21 mouse cellular contexts compared by ENCODE assay signal in genomic region chr8:45845906-45846305, GRCm38 (mm10). TPM values are rescaled to one million over a fixed set of nuclear protein-coding genes. Genes with fewer than 3 reads are reported as not detected.
DNase-seq lines count a peak whose midpoint lies in the region; ATAC-seq and TF ChIP-seq lines count a peak whose summit lies in the region.
"Had no signal": no experiment of that assay in that cellular context is flagged by ENCODE, and none has a peak within 500 bp of the region (broad histone marks: within the 10 kb centered on the region; RNA-seq: fewer than 3 reads in every experiment).

No protein-coding gene starts in this region.

- H3K4me2 ChIP-seq in heart, embryonic 14.5 days (ENCODE audit: low read length), result no peak overlapping the region
- no peak overlapping the region for H3K4me2 ChIP-seq in midbrain, embryonic 15.5 days
- no peak overlapping the region for H3K4me2 ChIP-seq in midbrain, postnatal 0 days (ENCODE audit: low read depth, low read length, poor library complexity, severe bottlenecking)
- H3K4me2 ChIP-seq: forebrain, embryonic 13.5 days; intestine, embryonic 15.5 days; limb, embryonic 13.5 days; liver, embryonic 13.5 days; lung, embryonic 14.5 days had no signal

- no peaks in the 10 kb centered on the region for H3K36me3 ChIP-seq in heart, embryonic 14.5 days (ENCODE audit: control insufficient read depth, insufficient read depth, low read length)
- H3K36me3 ChIP-seq in midbrain, embryonic 15.5 days (replicated peaks), result no peaks in the 10 kb centered on the region
- no peaks in the 10 kb centered on the region for H3K36me3 ChIP-seq in midbrain, postnatal 0 days (ENCODE audit: insufficient read depth, low read length)
- H3K36me3 ChIP-seq: G1E; intestine, embryonic 15.5 days; kidney, embryonic 15.5 days; limb, embryonic 13.5 days; liver, embryonic 13.5 days had no signal

- ATAC-seq in cerebellum, adult (ENCODE audit: insufficient number of reproducible peaks, low FRiP score, low TSS enrichment), result no peak
- ATAC-seq in heart, embryonic 14.5 days (ENCODE audit: insufficient number of reproducible peaks, insufficient read depth, low FRiP score, low read depth), result no peak
- ATAC-seq in midbrain, embryonic 15.5 days (replicated peaks), result 0 out of 2 replicates have a peak, but pooled peaks have one; percentile 22
- ATAC-seq in midbrain, postnatal 0 days (ENCODE audit: low FRiP score), result no peak
- ATAC-seq: forebrain, embryonic 13.5 days; intestine, embryonic 15.5 days had no signal

- no peaks in the 10 kb centered on the region for H3K9me3 ChIP-seq in heart, embryonic 14.5 days (ENCODE audit: control insufficient read depth, low read length)
- no peaks in the 10 kb centered on the region for H3K9me3 ChIP-seq in midbrain, embryonic 15.5 days
- no peaks in the 10 kb centered on the region for H3K9me3 ChIP-seq in midbrain, postnatal 0 days (ENCODE audit: low read length)
- H3K9me3 ChIP-seq: forebrain, embryonic 13.5 days; G1E; intestine, embryonic 15.5 days; kidney, embryonic 15.5 days; limb, embryonic 13.5 days; liver, embryonic 13.5 days had no signal

- no peak for TF ChIP-seq CTCF in midbrain, postnatal 0 days (IDR thresholded peaks at IDR 0.05)

- peaks cover 18 to 24% of the 10 kb centered on the region in 2 experiments for H3K4me1 ChIP-seq in heart, embryonic 14.5 days (ENCODE audit: control insufficient read depth in 2 of 2, insufficient read depth in 2 of 2, low read length in 2 of 2)
- peaks cover 6% of the 10 kb centered on the region; the same call in 1 of the 2 replicates for H3K4me1 ChIP-seq in midbrain, embryonic 15.5 days
- H3K4me1 ChIP-seq in midbrain, postnatal 0 days (ENCODE audit: insufficient read depth, low read length), result no peaks in the 10 kb centered on the region
- H3K4me1 ChIP-seq: intestine, embryonic 15.5 days; liver, embryonic 13.5 days had no signal

- H3K27ac ChIP-seq in heart, embryonic 14.5 days (replicated peaks in 1 of 2; ENCODE audit: control insufficient read depth in 1 of 2, insufficient read depth in 1 of 2, low read depth in 2 of 2, low read length in 2 of 2), result peak overlapping the region; percentile 86 to 95
- no peak overlapping the region for H3K27ac ChIP-seq in midbrain, embryonic 15.5 days
- no peak overlapping the region for H3K27ac ChIP-seq in midbrain, postnatal 0 days (ENCODE audit: low read depth, low read length)
- H3K27ac ChIP-seq: forebrain, embryonic 13.5 days; intestine, embryonic 15.5 days; limb, embryonic 13.5 days; liver, embryonic 13.5 days had no signal

- H3K4me3 ChIP-seq in heart, embryonic 14.5 days (ENCODE audit: control insufficient read depth in 1 of 2, insufficient read depth in 1 of 2, low read depth in 1 of 2, low read length in 2 of 2), result no peak overlapping the region
- H3K4me3 ChIP-seq in midbrain, embryonic 15.5 days, result no peak overlapping the region
- no peak overlapping the region for H3K4me3 ChIP-seq in midbrain, postnatal 0 days (ENCODE audit: low read depth, low read length)
- H3K4me3 ChIP-seq: forebrain, embryonic 13.5 days; intestine, embryonic 15.5 days; kidney, embryonic 15.5 days; limb, embryonic 13.5 days; liver, embryonic 13.5 days had no signal

- 62% methylated on average over 4 of the region's 4 CpGs for WGBS in heart, embryonic 14.5 days
- WGBS in midbrain, embryonic 15.5 days, result 64% methylated on average over 4 of the region's 4 CpGs
- 66% methylated on average over 4 of the region's 4 CpGs for WGBS in midbrain, postnatal 0 days

- no peaks in the 10 kb centered on the region for H3K27me3 ChIP-seq in heart, embryonic 14.5 days (ENCODE audit: control insufficient read depth, insufficient read depth, low read length)
- H3K27me3 ChIP-seq in midbrain, embryonic 15.5 days (replicated peaks), result no peaks in the 10 kb centered on the region
- H3K27me3 ChIP-seq in midbrain, postnatal 0 days (ENCODE audit: insufficient read depth, low read length), result no peaks in the 10 kb centered on the region
- H3K27me3 ChIP-seq: intestine, embryonic 15.5 days; kidney, embryonic 15.5 days; limb, embryonic 13.5 days; liver, embryonic 13.5 days had no signal

- peak overlapping the region; percentile 41; the same call in 1 of the 2 replicates for H3K9ac ChIP-seq in heart, embryonic 14.5 days (ENCODE audit: low read length)
- no peak overlapping the region for H3K9ac ChIP-seq in midbrain, embryonic 15.5 days
- H3K9ac ChIP-seq in midbrain, postnatal 0 days (replicated peaks; ENCODE audit: low read length, poor library complexity, severe bottlenecking), result no peak overlapping the region
- H3K9ac ChIP-seq: forebrain, embryonic 13.5 days; intestine, embryonic 15.5 days; kidney, embryonic 15.5 days; limb, embryonic 13.5 days; liver, embryonic 13.5 days; lung, embryonic 14.5 days had no signal

- DNase-seq in cerebellum, postnatal 14 days, result peak; percentile 27 to 31
- DNase-seq in heart, adult 9 months (ENCODE audit: low spot score in 2 of 2), result no peak
- no peak for DNase-seq in midbrain, postnatal 0 days (ENCODE audit: low spot score)
- DNase-seq in ovary, adult 18-20 months (ENCODE audit: low spot score), result no peak
- no peak for DNase-seq in kidney, adult 8-10 months
- DNase-seq: adrenal gland, postnatal 25 days; cerebellum, adult 2 months; liver, embryonic 13.5 days; lung, postnatal 4 days; right cerebral cortex, postnatal 4 days; thymus, postnatal 4 days had no signal

RNA-seq across cellular contexts. Expression of gene Pdlim3, which starts 39.4 kb away (rescaled TPM):
- polyA plus RNA-seq in heart, embryonic 14.5 days (2014; fragmentation: Nextera tagmentation; extraction: Ambion mirVana), result 188 and 196 TPM in 2 replicates
- polyA plus RNA-seq in midbrain, embryonic 15.5 days (2015; fragmentation: Nextera tagmentation; extraction: Ambion mirVana), result 21.2 and 25.9 TPM in 2 replicates
- 6.6 and 10.7 TPM in 2 replicates for total RNA-seq in midbrain, postnatal 0 days (2014; rRNA removed)
- 9.8 and 11.3 TPM in 2 replicates for polyA plus RNA-seq in midbrain, postnatal 0 days (2015; fragmentation: Nextera tagmentation; extraction: Ambion mirVana)
- total RNA-seq: granulocyte monocyte progenitor cell, adult 5-6 weeks had no signal
- polyA plus RNA-seq: G1E had no signal

Comparison
In these comparisons a context has a peak if more than half of its experiments do, and no peak if none do; other contexts are left out.
1. DNase-seq: peak in cerebellum, postnatal 14 days (2 of 2); none in heart, adult 9 months (0 of 2), midbrain, postnatal 0 days (single experiment), ovary, adult 18-20 months (single experiment) and kidney, adult 8-10 months (0 of 2).
2. H3K27ac ChIP-seq: peak in heart, embryonic 14.5 days (2 of 2); none in midbrain, embryonic 15.5 days (single experiment) and midbrain, postnatal 0 days (single experiment).